Mouse (Mus musculus) lung, adult 2 months (tissue): ENCODE measurements around the gene Cyb5b.

Source experiments
- CTCF ChIP-seq: fragments of 200-500 bp; IDR thresholded peaks from 2 replicates; pipeline ENCODE4 v1.5.1; 2011; ENCODE audit warnings: mild to moderate bottlenecking, low read length, control low read depth; ENCODE audit not compliant: insufficient read depth
- POLR2A ChIP-seq: fragments of 200-500 bp; IDR thresholded peaks from 2 replicates; pipeline ENCODE4 v1.6.1; 2011; ENCODE audit warnings: low read depth, mild to moderate bottlenecking, control low read depth, low read length, borderline replicate concordance; ENCODE audit errors: extremely low read depth

DNA sequence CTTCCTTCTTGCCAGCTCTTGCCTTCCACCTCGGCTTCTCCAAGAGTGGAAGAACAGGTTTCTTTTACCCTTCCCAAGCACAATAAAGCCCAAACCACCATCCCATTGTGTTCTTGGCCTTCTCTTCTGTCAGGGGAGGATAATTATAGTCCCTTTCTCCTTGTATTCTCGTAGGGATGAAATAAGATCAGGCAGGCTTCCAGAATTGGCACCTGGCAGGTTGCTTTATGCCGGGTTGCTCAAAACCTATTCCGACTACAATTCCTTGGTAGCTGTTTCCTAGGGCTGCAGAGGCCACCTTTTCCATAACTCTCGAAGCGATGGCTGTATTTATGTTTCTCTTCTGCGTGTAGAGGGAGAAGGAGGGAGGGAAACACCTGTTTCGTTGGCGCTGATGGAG lies 31.0 kb upstream of the Cyb5b start:
- TF ChIP-seq CTCF = no peak
- TF ChIP-seq POLR2A = no peak
